15 mouse cellular contexts compared by ENCODE assay signal in genomic region chr16:29054423-29054822, GRCm38 (mm10).
DNase-seq lines count a peak whose midpoint lies in the region; ATAC-seq lines count a peak whose summit lies in the region.
"Had no signal": no experiment of that assay in that cellular context is flagged by ENCODE, and none has a peak within 500 bp of the region (broad histone marks: within the 10 kb centered on the region; RNA-seq: fewer than 3 reads in every experiment).

No protein-coding gene starts in this region.

- H3K27ac ChIP-seq in heart, embryonic 11.5 days (ENCODE audit: low read depth, low read length): no peak overlapping the region
- no peak overlapping the region for H3K27ac ChIP-seq in heart, embryonic 10.5 days
- H3K27ac ChIP-seq in forebrain, embryonic 16.5 days (ENCODE audit: low read length): no peak overlapping the region
- H3K27ac ChIP-seq in midbrain, embryonic 13.5 days: no peak overlapping the region
- H3K27ac ChIP-seq: neural tube, embryonic 12.5 days had no signal

- H3K4me3 ChIP-seq in heart, embryonic 11.5 days (ENCODE audit: low read depth, low read length): no peak overlapping the region
- no peak overlapping the region for H3K4me3 ChIP-seq in heart, embryonic 10.5 days
- no peak overlapping the region for H3K4me3 ChIP-seq in forebrain, embryonic 16.5 days (replicated peaks; ENCODE audit: low read length)
- H3K4me3 ChIP-seq in midbrain, embryonic 13.5 days (replicated peaks): peak overlapping the region; percentile 6; the same call in 1 of the 2 replicates
- H3K4me3 ChIP-seq: neural tube, embryonic 12.5 days had no signal

- 41% methylated on average over 8 of the region's 8 CpGs for WGBS in heart, embryonic 11.5 days (ENCODE audit: insufficient replicate concordance)
- WGBS in heart, embryonic 10.5 days: 41% methylated on average over 8 of the region's 8 CpGs
- 20% methylated on average over 8 of the region's 8 CpGs for WGBS in forebrain, embryonic 16.5 days
- WGBS in midbrain, embryonic 13.5 days: 7% methylated on average over 8 of the region's 8 CpGs

- H3K27me3 ChIP-seq in heart, embryonic 11.5 days (ENCODE audit: control insufficient read depth, insufficient read depth, low read length): no peaks in the 10 kb centered on the region
- H3K27me3 ChIP-seq in heart, embryonic 10.5 days (ENCODE audit: insufficient read depth, poor library complexity, severe bottlenecking): no peaks in the 10 kb centered on the region
- H3K27me3 ChIP-seq in forebrain, embryonic 16.5 days (replicated peaks; ENCODE audit: control insufficient read depth, insufficient read depth, low read length): no peaks in the 10 kb centered on the region
- peaks cover 7% of the 10 kb centered on the region; the same call in 1 of the 2 replicates for H3K27me3 ChIP-seq in midbrain, embryonic 13.5 days
- H3K27me3 ChIP-seq: neural tube, embryonic 12.5 days had no signal

- H3K9ac ChIP-seq in heart, embryonic 11.5 days (ENCODE audit: low read depth, low read length): no peak overlapping the region
- H3K9ac ChIP-seq in forebrain, embryonic 16.5 days (replicated peaks; ENCODE audit: low read depth, low read length): no peak overlapping the region
- no peak overlapping the region for H3K9ac ChIP-seq in midbrain, embryonic 13.5 days (replicated peaks)
- H3K9ac ChIP-seq: neural tube, embryonic 12.5 days had no signal

- no peaks in the 10 kb centered on the region for H3K4me1 ChIP-seq in heart, embryonic 11.5 days (ENCODE audit: control insufficient read depth, insufficient read depth, low read length)
- H3K4me1 ChIP-seq in heart, embryonic 10.5 days: no peaks in the 10 kb centered on the region
- H3K4me1 ChIP-seq in forebrain, embryonic 16.5 days (replicated peaks; ENCODE audit: control insufficient read depth, insufficient read depth, low read length): no peaks in the 10 kb centered on the region
- peaks cover 11% of the 10 kb centered on the region; the same call in 1 of the 2 replicates for H3K4me1 ChIP-seq in midbrain, embryonic 13.5 days (replicated peaks)
- H3K4me1 ChIP-seq: neural tube, embryonic 12.5 days had no signal

- no peaks in the 10 kb centered on the region for H3K9me3 ChIP-seq in heart, embryonic 11.5 days (replicated peaks; ENCODE audit: control insufficient read depth, low read length)
- no peaks in the 10 kb centered on the region for H3K9me3 ChIP-seq in heart, embryonic 10.5 days
- no peaks in the 10 kb centered on the region for H3K9me3 ChIP-seq in forebrain, embryonic 16.5 days (ENCODE audit: control insufficient read depth, low read length)
- no peaks in the 10 kb centered on the region for H3K9me3 ChIP-seq in midbrain, embryonic 13.5 days
- H3K9me3 ChIP-seq: neural tube, embryonic 12.5 days had no signal

- no peak for DNase-seq in heart, embryonic 10.5 days (ENCODE audit: low spot score)
- peak; percentile 12 for DNase-seq in embryo, embryonic 10 days (ENCODE audit: low spot score)
- DNase-seq in kidney, postnatal 25 days: no peak
- DNase-seq in kidney, adult 9 months: no peak
- DNase-seq: adrenal gland, postnatal 14 days; cerebellum, adult 8-10 months; kidney, adult 8-10 months; right cerebral cortex, postnatal 25 days; thymus, adult 18-20 months had no signal

- ATAC-seq in heart, embryonic 11.5 days (replicated peaks; ENCODE audit: insufficient number of reproducible peaks, low FRiP score, low TSS enrichment): no peak
- peak; percentile 55; the same call in 1 of the 2 replicates for ATAC-seq in forebrain, embryonic 16.5 days
- ATAC-seq in midbrain, embryonic 13.5 days: peak; percentile 85
- ATAC-seq in cerebellum, adult (ENCODE audit: insufficient number of reproducible peaks, low FRiP score, low TSS enrichment): no peak

- no peaks in the 10 kb centered on the region for H3K36me3 ChIP-seq in heart, embryonic 11.5 days (ENCODE audit: control insufficient read depth, insufficient read depth, low read length)
- H3K36me3 ChIP-seq in heart, embryonic 10.5 days: no peaks in the 10 kb centered on the region
- H3K36me3 ChIP-seq in forebrain, embryonic 16.5 days (ENCODE audit: control insufficient read depth, insufficient read depth): no peaks in the 10 kb centered on the region
- H3K36me3 ChIP-seq in midbrain, embryonic 13.5 days: no peaks in the 10 kb centered on the region
- H3K36me3 ChIP-seq: neural tube, embryonic 12.5 days had no signal

- H3K4me2 ChIP-seq in heart, embryonic 11.5 days: peak overlapping the region; percentile 17
- H3K4me2 ChIP-seq in forebrain, embryonic 16.5 days (ENCODE audit: low read length): peak overlapping the region; percentile 22; the same call in 1 of the 2 replicates
- peak overlapping the region; percentile 39 for H3K4me2 ChIP-seq in midbrain, embryonic 13.5 days (replicated peaks)
- H3K4me2 ChIP-seq: liver, embryonic 11.5 days; neural tube, embryonic 12.5 days had no signal

Comparison
In these comparisons a context has a peak if more than half of its experiments do, and no peak if none do; other contexts are left out.
1. ATAC-seq: peak in forebrain, embryonic 16.5 days (single experiment) and midbrain, embryonic 13.5 days (single experiment); none in heart, embryonic 11.5 days (single experiment) and cerebellum, adult (single experiment).
2. Peak in every context shown above with its lines, with median percentiles within 50 percentile points of each other: H3K4me2 ChIP-seq.